Mouse (Mus musculus) megakaryocyte, embryonic 14.5 days (primary cell): ENCODE results near the gene Ahcyl2. TPM values are rescaled to one million over a fixed set of nuclear protein-coding genes. Genes with fewer than 3 reads are reported as not detected.

ENCODE experiments used
- H3K27me3 ChIP-seq: replicated peaks from 2 replicates; pipeline ENCODE3; 2012; ENCODE audit warnings: inconsistent platforms
- H3K36me3 ChIP-seq: replicated peaks from 2 replicates; pipeline ENCODE3; 2012; ENCODE audit warnings: low read length, inconsistent platforms, mixed read lengths
- H3K4me1 ChIP-seq: 2 replicates; pipeline ENCODE4 v1.6.1; 2012; ENCODE audit warnings: inconsistent platforms
- H3K4me3 ChIP-seq: replicated peaks from 2 replicates; pipeline ENCODE3; 2012; ENCODE audit warnings: moderate library complexity, mild to moderate bottlenecking, inconsistent platforms
- H3K9me3 ChIP-seq: 2 replicates; pipeline ENCODE4 v1.6.1; 2012; ENCODE audit warnings: inconsistent platforms
- FLI1 ChIP-seq: IDR thresholded peaks from 2 replicates; pipeline ENCODE4 v1.6.1; 2012; ENCODE audit warnings: low read length, inconsistent platforms, mixed read lengths
- GATA1 ChIP-seq: IDR thresholded peaks from 3 replicates; pipeline ENCODE4 v1.6.1; 2012; ENCODE audit warnings: mixed read lengths, low read length, inconsistent platforms, borderline replicate concordance
- polyA plus RNA-seq: library from polyadenylated mRNA; stranded (reverse); fragments of >175 nt; gene quantifications from 2 replicates; pipeline ENCODE4 v1.2.3, GENCODE M21; 2012; ENCODE audit warnings: low replicate concordance; ENCODE audit not compliant: insufficient read depth

Gene Ahcyl2
- polyA plus RNA-seq, 1 experiment = 3.1 TPM

GRCm38 (mm10) chr6:29941036-29941435 is 173.2 kb downstream of the Ahcyl2 start:
- no peaks in the 10 kb centered on the region for H3K4me1 ChIP-seq
- H3K27me3 ChIP-seq = peaks cover 18% of the 10 kb centered on the region
- TF ChIP-seq FLI1 (no peak), GATA1 (no peak)
- no peak overlapping the region for H3K4me3 ChIP-seq
- no peaks in the 10 kb centered on the region for H3K36me3 ChIP-seq
- H3K9me3 ChIP-seq = no peaks in the 10 kb centered on the region

- H3K36me3 ChIP-seq = no peaks in the 10 kb centered on the region
- H3K4me3 ChIP-seq = no peak overlapping the region
- no peaks in the 10 kb centered on the region for H3K4me1 ChIP-seq
- TF ChIP-seq GATA1 (no peak), FLI1 (no peak)
- no peaks in the 10 kb centered on the region for H3K9me3 ChIP-seq
- H3K27me3 ChIP-seq = peaks cover 10% of the 10 kb centered on the region
Measured at GRCm38 (mm10) chr6:29944465-29944864, 176.7 kb downstream of the Ahcyl2 start.

GRCm38 (mm10) chr6:29946568-29946967 is 178.8 kb downstream of the Ahcyl2 start:
- Histone ChIP-seq H3K9me3 (no peaks in the 10 kb centered on the region), H3K27me3 (peaks cover 10% of the 10 kb centered on the region), H3K4me3 (no peak overlapping the region), H3K4me1 (no peaks in the 10 kb centered on the region), H3K36me3 (no peaks in the 10 kb centered on the region)
- TF ChIP-seq GATA1 = no peak

GRCm38 (mm10) chr6:29947823-29948222 is 180.0 kb downstream of the Ahcyl2 start:
- H3K4me3 ChIP-seq = no peak overlapping the region
- H3K9me3 ChIP-seq = no peaks in the 10 kb centered on the region
- peaks cover 10% of the 10 kb centered on the region for H3K27me3 ChIP-seq
- H3K4me1 ChIP-seq = no peaks in the 10 kb centered on the region
- H3K36me3 ChIP-seq = no peaks in the 10 kb centered on the region
- TF ChIP-seq FLI1 (no peak), GATA1 (no peak)

- H3K36me3 ChIP-seq = no peaks in the 10 kb centered on the region
- TF ChIP-seq GATA1 (no peak), FLI1 (no peak)
- no peak overlapping the region for H3K4me3 ChIP-seq
- H3K9me3 ChIP-seq = no peaks in the 10 kb centered on the region
- peaks cover 20% of the 10 kb centered on the region for H3K27me3 ChIP-seq
- 0 out of 2 replicates have a peak, but pooled peaks cover 3% of the 10 kb centered on the region for H3K4me1 ChIP-seq
Measured at GRCm38 (mm10) chr6:29956749-29957148, 188.9 kb downstream of the Ahcyl2 start.

GRCm38 (mm10) chr6:29958669-29959068 is 190.9 kb downstream of the Ahcyl2 start:
- no peaks in the 10 kb centered on the region for H3K36me3 ChIP-seq
- no peaks in the 10 kb centered on the region for H3K4me1 ChIP-seq
- TF ChIP-seq GATA1 = no peak
- no peak for TF ChIP-seq FLI1
- H3K4me3 ChIP-seq = no peak overlapping the region
- peaks cover 4% of the 10 kb centered on the region; the same call in 1 of the 2 replicates for H3K9me3 ChIP-seq
- peaks cover 21% of the 10 kb centered on the region for H3K27me3 ChIP-seq

GRCm38 (mm10) chr6:29961081-29961480 is 193.3 kb downstream of the Ahcyl2 start:
- no peak overlapping the region for H3K4me3 ChIP-seq
- TF ChIP-seq GATA1 = no peak
- TF ChIP-seq FLI1 = no peak
- peaks cover 22% of the 10 kb centered on the region for H3K27me3 ChIP-seq
- H3K36me3 ChIP-seq = no peaks in the 10 kb centered on the region
- H3K4me1 ChIP-seq = no peaks in the 10 kb centered on the region
- H3K9me3 ChIP-seq = peaks cover 4% of the 10 kb centered on the region; the same call in 1 of the 2 replicates

Other genes starting within 250 kb of the Ahcyl2 start
- 7.5 and 22.4 TPM in 2 replicates for gene Irf5, start 241.4 kb upstream of the Ahcyl2 start, polyA plus RNA-seq
- gene Tnpo3, start 158.1 kb upstream of the Ahcyl2 start, polyA plus RNA-seq = 9.7 TPM in 1 of 2 replicates, not detected in the other
- gene Tspan33, start 73.8 kb upstream of the Ahcyl2 start, polyA plus RNA-seq = 1.3 TPM in 1 of 2 replicates, not detected in the other
- 2.3 and 5.3 TPM in 2 replicates for gene Smo, start 32.5 kb upstream of the Ahcyl2 start, polyA plus RNA-seq
- not detected in 2 replicates for gene Strip2, start 149.0 kb downstream of the Ahcyl2 start, polyA plus RNA-seq